Mouse (Mus musculus) ovary, adult 2 months (tissue): ENCODE results near the gene Gdf7. TPM values are rescaled to one million over a fixed set of nuclear protein-coding genes. Genes with fewer than 3 reads are reported as not detected.

Experiments used
- polyA plus RNA-seq: library from polyadenylated mRNA; depleted of rRNA; stranded (reverse); fragments of >200 nt; gene quantifications from 2 replicates; pipeline ENCODE4 v1.2.3, GENCODE M21; 2012; rRNA removed

Gdf7 gene
- polyA plus RNA-seq, result 8.3 and 23.2 TPM in 2 replicates

DNA sequence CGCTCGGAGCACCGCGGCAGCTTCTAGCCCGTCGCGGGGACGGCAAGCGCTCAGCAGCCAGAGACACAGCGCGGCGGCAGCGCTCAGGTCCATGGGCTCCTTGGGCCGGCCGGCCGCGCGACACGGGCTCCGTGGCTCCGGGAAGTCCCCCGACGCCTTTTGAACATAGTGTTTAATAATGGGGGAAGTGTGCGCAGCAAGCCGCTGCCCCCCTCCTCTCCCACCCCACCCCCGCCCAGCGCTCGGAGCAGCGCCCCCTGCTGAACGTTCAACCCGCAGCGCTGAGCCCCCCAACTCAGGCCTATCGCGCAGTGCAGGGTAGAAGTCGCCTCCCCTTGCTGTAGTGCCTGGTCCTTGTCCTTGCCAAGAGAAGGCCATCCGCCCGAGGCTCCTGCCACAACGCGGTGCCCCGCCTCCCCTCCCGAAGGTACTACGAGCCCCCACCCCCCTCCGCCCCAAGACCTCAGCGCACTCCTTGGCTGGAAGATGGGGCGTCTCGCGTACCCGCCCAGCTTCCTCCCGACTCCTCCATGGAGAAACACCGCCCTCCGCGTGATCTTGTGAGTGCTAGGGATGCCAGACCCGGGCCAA lies at the start of gene Gdf7:
Gdf7 (minus strand) TSS at position 114 of the 591 bp plus-strand sequence.

DNA sequence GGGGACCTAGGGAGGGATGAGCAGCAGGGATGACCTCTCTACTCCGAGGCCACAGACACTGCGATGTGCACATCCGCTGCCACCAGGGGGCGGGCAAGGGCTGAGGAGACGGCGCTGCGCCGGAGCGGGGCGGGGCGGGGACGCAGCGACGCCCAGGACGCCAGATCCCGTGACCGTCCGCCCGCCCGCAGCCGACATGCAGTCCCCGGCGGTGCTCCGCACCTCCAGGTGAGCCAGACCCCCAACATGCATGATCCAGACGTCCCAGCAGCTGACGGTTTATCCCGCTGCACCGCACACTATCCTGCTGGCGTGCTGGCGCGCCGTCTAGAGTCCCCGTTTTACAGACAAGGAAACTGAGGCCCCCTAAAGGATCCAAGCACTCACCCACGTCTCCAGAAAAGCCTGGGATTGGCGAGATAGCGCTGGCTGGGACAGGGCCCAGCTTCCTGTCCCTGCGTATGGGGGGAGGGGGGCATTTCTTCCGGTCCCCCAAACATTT lies 11.6 kb upstream of the Gdf7 start, which contains the start of gene Hs1bp3:
Hs1bp3 (plus strand) TSS at position 163 of the 502 bp plus-strand sequence.

Other genes with a start within 250 kb of the Gdf7 start
- 16.1 and 16.9 TPM in 2 replicates for gene Ldah, start 93.8 kb downstream of the Gdf7 start, polyA plus RNA-seq
- gene Hs1bp3, start 11.5 kb upstream of the Gdf7 start, polyA plus RNA-seq, result 29.9 and 31.3 TPM in 2 replicates
- gene Rhob, start 198.1 kb upstream of the Gdf7 start, polyA plus RNA-seq, result 439 and 540 TPM in 2 replicates